Mouse (Mus musculus): ENCODE data around the gene Tnfrsf8.

DNA sequence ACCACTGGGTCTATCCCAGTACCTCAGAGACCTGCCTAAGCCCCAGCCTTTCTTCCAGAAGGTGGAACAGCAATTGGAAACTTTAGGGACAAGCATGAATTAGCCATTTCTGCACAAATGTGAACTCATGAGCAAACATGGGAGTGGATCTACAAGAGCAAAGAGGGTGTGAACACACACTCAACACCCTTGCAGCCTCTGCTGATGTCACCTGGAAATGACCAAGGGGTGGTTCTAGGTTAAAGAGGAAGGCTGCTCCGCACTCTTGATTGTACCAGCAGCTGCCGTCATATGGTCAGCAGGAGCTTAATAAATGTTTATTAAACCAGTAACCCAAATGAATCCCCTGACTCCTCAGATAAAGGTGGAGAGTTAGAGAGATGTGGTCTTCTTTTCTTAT lies 84.3 kb downstream of the Tnfrsf8 start:
- TF ChIP-seq CTCF (IDR thresholded peaks at IDR 0.05; ENCODE audit: control insufficient read depth, insufficient read depth, low read length) (no peak), POLR2A (IDR thresholded peaks at IDR 0.05; ENCODE audit: borderline replicate concordance, control insufficient read depth, low read depth, low read length) (no peak)
